ENCODE assay signal across 8 mouse cellular contexts in genomic region chr8:122162992-122163391, GRCm38 (mm10).
DNase-seq lines count a peak whose midpoint lies in the region; ATAC-seq lines count a peak whose summit lies in the region.

No protein-coding gene starts in this region.

- WGBS in large intestine, adult 2 months: 31% methylated on average over 8 of the region's 8 CpGs

- peak; percentile 85 for ATAC-seq in granulocyte monocyte progenitor cell, adult 5-6 weeks (replicated peaks; ENCODE audit: poor library complexity, severe bottlenecking)

- DNase-seq in CD8-positive naive resting alpha-beta T cell, adult 2 months (ENCODE audit: low read depth in 2 of 2, low spot score in 2 of 2): peak; percentile 8 to 24
- DNase-seq in R1 (ENCODE audit: low read depth, low spot score) (peak; percentile 71), adipocyte (ENCODE audit: low spot score) (no peak)
- peak; percentile 88 to 96 for DNase-seq in cerebellum, postnatal 14 days
- DNase-seq in large intestine, adult 2 months (ENCODE audit: low read depth, low spot score): peak; percentile 13
- DNase-seq in lung, postnatal 25 days (ENCODE audit: low spot score): peak; percentile 72
- DNase-seq in spleen, adult 18-20 months: peak; percentile 16 to 65
